Mouse (Mus musculus) left cerebral cortex, adult 18-20 months (tissue): Measurements from ENCODE around the gene Med7. TPM values are rescaled to one million over a fixed set of nuclear protein-coding genes. Genes with fewer than 3 reads are reported as not detected.
"Not testable (repeated sequence)": the region's sequence is repeated elsewhere in the genome, so short reads cannot be mapped to it uniquely, and the experiment has no call there.

ENCODE experiments used
- DNase-seq, 2 experiments: peaks; one replicate each; pipeline ENCODE4 v3.0.0; 2021 to 2022; ENCODE audit warnings: low spot score in 2 of 2, mixed read lengths in 1 of 2
- total RNA-seq, 2 experiments: library from RNA; stranded (reverse); gene quantifications; 2 replicates each; pipeline ENCODE4 v1.2.3; 2021

Med7 gene
- total RNA-seq, 2 experiments from 2014 or later = 24.7 to 32.3 TPM

DNA sequence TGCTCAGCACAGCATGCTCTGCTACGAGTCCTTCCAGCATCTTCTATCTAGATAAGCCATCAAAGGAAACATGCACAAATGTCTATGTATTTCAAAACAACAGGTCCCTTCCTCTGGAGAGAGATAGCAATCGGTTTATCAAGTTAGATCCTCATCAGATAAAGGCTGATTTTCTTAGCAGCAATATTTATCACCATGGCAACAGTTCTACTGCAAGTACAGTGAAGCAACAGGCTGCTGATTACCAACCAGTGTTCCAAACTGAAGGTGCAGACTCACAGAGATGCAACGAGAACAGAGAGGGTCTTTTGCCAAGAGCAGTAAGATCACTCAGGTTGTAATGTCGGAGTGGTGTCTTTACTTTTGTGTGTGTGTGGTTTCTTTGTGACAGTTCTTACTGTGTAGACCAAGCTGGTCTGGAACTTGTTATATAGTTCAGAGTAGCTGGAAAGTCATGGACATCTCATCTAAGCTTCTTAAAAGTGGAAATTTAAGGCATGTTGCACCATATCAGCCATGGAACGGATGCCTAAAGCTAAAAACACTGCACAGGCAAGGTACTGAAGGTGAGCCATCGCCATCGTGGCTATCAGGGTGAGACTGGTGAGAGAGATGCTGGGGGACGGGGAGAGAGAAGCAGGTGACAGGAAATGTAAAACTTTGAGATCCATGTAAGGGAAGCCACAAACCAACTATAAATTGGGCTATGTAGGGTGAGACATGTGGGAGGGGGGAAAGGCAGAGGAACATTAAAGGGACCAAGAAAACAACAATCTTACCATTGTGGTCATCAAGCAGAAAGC, 15.4 kb upstream of the Med7 start:
- DNase-seq = no peak

DNA sequence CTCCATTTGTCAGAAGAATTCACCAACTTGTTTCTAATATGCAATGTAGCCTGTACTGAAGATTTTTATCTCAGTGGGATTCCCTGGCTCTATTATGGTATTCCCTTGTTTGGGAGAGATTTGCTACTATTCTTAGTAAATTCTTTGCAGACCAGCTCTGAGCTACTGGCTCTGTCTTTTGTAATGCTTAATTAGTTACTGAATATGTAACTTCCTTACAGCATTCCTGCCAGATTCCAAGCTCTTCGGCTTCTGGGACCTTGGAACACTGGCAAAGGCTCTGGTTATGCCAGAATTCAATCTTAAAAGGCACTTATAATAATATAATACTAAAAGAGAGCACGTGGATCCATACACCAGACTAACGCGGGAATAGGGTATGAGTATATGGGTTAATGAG, 8.6 kb upstream of the Med7 start:
- not testable (repeated sequence) for DNase-seq

DNA sequence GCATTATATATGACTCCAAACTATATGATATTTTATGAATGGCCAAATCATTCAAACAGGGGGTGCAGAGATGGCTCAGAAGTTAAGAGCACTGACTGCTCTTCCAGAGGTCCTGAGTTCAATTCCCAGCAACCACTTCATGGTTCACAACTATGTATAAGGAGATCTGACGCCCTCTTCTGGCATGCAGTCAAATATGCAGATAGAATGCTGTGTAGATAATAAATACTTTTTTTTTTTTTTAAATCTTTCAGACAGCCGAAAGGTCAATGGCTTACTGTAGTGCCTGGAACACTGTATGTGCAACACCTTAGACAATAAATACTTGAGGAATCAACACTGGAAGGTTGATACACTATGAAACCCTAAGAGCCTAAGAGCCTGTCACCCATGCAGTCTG, 6.6 kb upstream of the Med7 start:
- no peak for DNase-seq

DNA sequence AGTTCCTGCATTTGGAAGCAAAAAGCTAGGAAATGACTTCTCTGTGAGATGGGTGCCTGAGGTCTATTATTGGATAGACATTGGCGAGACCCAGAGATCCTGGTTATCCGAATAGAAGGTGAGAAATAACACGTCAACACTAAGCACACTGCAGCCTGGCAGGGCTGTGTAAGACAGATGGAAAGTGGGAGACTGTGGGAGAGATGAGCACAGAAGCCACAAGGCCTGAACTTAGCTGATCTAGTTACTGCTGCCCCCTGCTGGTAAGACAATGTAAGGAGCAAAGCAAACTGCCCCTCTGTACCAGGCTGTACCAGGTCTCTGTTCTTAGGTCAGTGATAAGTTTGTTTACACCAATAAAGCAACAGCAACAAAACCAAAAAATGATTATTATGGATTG, 5.6 kb upstream of the Med7 start:
- peak; percentile 88 to 92 for DNase-seq

DNA sequence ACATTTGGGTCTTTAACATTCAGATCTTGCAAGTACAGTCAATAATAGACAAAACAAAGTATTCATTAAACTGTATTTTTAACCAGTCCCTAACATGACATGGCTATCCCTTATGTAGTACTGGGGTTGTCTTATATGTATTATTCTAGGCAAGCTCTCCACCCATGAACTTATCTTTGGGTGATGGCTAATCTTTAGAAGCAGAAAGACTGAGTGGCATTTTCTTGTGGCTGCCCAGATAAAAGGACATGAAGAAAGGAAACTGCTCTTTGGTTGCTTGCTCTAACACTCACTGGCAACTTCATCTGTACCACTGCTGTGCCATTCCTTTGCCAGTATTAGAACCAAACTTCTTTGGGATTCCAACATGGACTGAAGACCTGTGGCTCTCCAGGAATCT, 1.4 kb upstream of the Med7 start:
- no peak for DNase-seq

DNA sequence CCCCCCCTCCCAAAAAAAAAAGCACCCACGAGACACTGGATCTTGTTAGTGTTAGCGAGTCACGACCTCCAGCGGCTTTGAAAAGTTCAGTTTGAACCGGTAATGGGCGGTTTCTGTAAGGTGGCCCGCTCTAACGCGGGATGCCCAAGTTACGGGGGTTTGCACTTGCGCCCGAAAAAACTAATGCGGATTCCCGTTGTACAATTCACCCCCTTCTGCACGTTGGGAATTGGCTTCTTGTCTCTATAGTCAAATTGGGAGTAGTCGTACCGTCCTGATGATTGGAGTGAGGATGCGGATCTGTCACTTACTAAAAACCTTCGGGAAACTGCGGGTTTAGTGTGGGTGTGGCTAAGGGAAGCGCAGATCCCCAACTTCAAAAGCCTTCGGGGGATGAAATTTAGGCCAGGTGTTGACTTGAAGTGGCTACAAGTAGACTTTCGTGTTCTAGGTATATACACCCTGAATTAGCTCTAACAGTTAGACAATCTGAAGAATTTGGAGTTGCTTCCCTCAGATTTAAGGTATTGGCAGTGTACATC, 805 bp downstream of the Med7 start:
- DNase-seq = no peak

DNA sequence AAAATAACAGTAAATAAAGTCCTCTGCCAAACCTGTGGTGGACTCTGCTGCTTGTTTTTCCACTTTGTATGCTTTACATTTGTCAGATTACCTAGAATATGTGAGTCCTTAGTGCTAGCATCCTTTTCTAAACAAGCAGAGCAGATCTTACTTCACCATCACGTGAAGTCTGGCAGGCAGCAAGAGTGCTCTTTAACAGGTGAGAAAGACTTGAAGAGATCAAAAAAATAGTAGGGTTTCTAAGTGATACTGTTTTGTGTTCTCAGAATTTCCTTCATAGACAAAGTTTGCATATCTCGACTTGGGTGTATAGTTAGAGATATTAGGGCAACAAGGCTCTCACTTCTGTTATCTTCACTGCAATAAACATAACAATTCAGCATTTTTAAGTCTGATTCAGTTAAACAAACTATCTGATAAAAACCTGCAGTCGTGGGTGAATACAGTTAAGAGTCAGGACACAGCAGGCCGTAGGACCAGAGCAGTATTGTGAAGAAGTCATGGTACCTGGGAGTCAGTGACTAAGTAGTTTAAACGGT, 2.3 kb downstream of the Med7 start:
- no peak for DNase-seq

DNA sequence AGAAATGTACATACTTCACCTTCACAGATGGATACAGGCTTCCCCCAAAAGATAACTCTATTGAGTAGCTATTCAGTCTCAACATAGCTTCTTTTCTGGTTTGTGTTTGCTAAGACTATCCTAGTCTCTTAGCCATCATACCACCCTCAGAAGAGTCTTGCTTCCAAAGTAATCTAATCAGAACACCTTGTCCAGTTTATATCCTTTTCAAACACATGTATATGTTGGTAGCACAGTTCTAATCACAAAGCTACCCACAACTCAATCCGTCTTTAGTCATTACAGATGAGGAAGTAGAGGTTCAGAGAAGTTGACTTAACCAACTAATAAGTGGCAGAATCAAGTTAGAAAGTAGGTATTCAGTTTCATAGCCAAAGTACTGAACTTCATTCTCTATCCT, 5.0 kb downstream of the Med7 start:
- no peak for DNase-seq

DNA sequence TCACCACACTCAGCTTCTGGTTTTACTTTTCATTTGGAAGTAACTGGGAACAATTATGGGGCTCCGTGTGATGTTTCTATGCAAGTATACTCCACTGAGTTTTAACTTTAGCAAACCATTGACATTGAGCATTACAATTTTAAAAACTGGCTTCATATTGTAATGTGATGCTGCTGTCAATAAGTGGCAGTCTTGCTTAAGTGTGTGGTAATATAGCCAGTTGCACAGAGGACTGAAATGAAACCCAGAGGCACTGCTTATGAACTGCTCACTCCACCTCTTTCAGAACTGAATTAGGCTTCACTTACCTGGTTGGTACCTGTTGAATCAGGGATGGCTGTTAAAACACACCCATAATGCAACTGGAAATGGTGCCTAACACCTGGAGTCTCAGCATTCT, 6.4 kb downstream of the Med7 start:
- no peak for DNase-seq

DNA sequence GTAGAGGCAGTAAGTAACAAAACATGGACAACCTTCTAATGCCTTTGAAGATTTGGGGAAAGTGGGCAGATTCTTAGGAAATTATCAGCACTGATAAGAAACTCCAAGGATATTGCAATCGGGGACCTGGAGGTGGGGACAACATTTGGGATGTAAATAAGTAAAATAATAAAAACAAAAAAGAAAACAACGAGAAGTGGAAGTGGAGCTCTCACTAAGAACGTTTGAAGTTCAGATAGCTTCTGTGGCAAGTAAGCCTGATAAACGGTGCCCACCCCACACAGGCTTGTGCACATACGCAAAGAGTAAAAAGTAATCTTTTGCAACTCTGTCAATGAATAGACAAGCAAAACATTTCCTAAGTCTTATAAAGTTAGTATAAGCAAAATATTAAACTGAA, 7.3 kb downstream of the Med7 start:
- no peak for DNase-seq

DNA sequence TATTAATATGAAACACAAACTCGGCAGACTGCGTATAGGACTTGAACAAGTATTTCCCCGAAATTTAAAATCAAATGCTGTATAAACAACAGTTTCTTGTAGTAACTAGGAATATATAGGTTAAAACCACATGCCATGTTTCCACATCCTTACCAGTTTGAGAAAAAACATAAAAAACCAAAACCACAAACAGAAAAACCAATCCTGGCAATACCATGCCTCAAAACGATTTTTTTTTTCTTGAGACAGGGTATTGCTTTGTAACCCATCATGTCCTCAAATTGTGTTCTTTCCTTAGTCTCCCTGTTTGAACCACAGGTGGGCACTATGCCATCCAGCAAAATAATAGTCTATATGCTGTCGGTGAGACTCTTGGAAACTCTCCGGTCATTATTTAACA, 9.4 kb downstream of the Med7 start:
- no peak for DNase-seq

DNA sequence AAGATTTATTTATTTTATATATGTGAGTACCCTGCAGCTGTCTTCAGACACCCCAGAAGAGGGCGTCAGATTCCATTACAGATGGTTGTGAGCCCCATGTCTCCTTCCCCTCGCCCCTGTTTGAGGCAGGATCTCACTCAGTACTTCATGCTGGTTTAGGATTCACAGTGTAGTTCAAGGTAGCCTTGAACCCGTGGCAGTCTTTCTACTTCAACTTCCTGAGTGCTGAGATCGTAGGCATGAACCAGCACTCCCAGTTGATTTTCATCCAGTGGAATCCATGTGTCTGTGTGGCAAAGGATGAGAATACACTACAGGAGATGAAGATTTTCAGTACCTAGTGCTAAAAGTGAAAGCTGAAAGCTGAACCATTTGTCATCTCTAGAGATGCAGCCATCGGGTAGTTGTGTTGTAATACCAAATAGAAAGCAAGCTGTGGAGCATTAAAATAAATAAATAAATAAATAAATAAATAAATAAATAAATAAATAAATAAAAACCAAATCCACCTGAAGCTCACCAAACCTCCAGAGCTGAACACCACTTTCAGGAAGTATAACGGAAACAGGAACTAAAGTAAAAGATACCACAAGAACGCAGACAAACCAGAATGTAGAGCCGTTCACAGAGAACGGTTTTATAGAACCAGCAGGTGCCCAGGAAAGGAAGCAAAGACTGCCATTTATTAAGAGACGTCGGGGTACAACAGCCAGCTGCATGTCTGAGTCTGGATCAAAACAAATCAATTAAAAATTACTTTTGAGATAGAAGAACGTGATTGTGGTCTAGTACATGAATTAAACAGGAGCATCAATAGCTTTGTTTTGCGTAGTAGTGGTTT, 11.1 kb downstream of the Med7 start:
- no peak for DNase-seq

DNA sequence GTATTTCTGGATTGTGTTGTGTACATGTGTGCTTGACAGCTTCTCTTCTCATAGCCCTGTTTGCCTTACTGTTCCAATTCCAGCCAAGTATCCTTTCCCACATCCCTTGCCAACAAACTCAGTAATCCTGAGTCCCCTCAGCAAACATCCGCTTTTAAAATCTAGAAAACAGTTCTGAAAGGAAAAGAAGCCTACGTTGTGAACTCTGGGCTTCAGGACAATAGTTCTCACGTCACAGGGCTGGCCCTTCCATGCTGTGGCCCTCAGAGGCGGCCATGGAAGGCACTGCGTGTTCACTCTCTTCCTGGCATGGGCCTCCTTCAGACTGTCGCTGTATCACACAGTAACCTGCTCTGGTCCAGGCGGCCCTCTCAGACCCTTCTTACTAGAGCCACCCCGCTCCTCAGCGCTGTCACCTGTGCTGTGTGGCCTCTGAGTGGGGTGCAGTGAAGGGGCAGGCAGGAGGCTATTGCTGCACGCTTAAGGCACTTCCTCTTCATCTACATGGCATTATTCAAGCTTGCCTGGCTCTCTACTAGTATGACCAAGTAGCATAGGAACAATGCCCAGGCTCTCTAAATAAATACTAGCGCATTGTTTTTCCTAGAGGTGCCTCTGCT, 12.8 kb downstream of the Med7 start:
- no peak for DNase-seq

DNA sequence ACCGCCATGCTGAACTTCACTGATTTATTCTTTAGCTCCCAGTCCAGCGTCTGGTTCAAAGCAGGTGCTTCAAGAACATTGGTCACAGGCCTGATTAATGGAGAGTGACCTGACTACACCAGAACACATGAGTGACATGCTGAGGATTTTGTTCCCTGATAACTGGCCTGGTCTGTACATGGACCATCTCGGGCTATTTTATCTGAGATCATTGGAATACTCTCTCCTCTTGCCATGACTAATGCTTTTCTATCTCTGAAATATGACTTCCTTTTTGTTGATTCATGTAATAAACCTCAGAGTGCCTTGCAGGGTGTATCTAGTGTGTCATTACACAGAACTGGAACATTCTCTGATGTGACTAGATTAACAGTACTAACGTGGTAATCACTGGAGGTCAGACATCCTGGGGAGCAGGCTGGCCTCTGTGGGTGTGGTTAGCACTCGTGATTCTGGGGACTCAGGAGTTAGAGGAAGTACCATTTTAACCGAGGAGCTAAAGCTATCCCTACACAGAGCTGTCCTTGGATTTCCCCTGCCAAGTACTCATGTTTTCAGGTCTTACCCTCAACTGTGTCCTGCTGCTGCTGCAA, 17.8 kb downstream of the Med7 start, which contains the start of gene Havcr2:
TSS of gene Havcr2 (plus strand) at position 483 of the 593 bp plus-strand sequence.
- no peak for DNase-seq

DNA sequence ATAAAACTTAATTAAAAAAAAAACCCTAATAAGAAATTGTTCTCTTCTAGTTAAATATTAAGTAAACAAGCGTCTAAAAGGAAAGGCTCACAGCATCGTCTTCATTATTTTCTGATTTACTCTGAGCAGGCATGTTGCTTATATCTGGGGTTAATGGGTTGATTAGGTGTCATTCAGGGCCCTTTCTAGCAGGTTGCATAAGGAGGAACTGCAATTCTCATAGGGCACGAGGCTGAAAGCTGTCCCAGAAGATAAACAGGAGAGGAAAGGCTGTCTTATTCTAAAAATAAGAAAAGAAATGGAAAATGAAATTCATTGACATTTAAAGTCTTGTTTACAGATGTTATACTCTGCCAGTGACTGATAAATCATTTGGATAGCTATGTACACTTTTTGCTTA, 23.2 kb downstream of the Med7 start:
- no peak for DNase-seq

DNA sequence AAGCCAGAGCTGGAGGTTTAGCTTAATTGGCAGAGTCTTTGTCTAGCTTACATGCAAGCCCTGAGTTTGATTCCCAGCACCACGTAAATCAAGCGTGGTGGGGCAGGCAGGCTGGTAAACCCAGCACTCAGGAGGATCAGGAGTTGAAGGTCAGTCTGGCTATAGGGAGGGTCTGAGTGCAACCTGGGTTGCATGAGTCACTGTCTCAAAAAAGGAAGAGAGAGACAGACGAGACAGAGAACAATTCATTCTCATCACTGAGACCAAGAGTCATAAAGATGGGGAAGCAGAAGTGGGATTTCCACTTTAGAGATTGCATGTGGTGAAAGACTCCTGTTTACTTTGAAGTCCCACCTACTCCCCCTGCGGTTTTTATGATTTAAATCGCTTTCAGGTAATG, 24.6 kb downstream of the Med7 start:
- no peak for DNase-seq

DNA sequence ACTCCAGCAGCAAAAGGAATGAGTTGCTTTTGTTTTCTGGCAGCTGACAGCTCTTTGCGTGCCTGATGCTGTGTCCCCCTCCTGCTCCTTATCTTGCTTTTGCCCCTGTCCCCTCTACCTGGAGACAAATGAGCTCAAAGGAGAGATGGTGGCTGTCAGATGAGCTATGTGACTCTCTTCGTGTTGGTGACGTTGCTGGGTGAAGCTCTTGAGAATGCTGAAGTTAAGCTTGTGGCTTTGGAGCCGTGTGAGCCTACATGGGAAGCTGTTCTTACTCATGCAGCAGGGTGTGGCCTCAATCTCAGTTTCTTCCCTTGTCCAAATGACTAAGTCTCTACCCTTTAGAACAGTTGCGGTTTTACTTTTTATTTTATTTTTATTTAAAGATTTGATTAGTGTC, 25.2 kb downstream of the Med7 start:
- no peak for DNase-seq

DNA sequence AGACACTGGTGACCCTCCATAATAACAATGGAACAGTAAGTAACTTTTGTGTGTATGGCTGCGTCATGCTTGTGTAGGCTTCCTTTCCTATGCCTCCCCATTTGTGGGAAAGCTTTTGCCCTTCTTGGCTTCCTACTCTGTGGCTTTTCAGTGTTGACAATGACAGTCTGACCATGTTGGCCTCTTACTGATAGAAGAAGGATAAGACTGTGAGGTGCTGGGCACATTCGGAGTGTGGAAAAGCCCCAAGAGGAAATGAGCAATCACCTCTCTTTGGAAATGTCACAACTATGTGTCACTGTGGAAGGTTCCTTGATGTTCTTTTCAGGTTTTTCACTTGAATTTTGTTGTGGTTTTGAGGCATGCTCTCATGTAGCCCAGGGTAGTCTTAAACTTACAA, 30.2 kb downstream of the Med7 start:
- DNase-seq = no peak

DNA sequence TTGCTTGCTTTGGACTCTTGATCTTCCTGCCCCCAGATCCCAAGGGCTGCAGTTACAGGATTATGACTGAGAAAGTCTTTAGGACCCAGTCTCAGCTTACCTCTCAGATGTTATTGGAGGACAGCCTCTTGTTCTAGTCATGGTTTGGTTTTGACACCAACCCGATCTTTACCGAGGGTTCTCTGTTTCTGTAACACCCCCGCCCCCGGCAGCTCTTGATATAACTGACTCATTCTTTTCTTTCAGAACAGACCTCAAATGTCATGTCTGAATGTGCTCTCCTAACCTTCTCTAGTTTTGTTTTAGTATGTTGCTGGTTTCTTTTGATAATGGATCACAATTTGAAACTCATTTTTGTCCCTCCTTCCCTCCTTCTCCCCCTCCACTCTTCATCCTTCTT, 37.5 kb downstream of the Med7 start:
- no peak for DNase-seq

DNA sequence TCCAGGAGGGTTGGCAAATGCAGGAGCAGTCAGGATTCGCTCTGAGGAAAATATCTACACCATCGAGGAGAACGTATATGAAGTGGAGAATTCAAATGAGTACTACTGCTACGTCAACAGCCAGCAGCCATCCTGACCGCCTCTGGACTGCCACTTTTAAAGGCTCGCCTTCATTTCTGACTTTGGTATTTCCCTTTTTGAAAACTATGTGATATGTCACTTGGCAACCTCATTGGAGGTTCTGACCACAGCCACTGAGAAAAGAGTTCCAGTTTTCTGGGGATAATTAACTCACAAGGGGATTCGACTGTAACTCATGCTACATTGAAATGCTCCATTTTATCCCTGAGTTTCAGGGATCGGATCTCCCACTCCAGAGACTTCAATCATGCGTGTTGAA, 42.6 kb downstream of the Med7 start:
- no peak for DNase-seq

DNA sequence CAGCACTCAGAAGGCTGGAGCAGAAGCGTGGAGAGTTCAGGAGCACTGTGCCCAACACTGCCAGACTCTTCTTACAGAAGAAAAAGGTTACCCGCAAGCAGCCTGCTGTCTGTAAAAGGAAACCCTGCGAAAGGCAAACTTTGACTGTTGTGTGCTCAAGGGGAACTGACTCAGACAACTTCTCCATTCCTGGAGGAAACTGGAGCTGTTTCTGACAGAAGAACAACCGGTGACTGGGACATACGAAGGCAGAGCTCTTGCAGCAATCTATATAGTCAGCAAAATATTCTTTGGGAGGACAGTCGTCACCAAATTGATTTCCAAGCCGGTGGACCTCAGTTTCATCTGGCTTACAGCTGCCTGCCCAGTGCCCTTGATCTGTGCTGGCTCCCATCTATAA, 43.8 kb downstream of the Med7 start:
- DNase-seq = no peak
